Mouse (Mus musculus) kidney, adult 2 months (tissue): ENCODE data around the gene Ttll1.

Source experiments
- CTCF ChIP-seq: fragments of 200-500 bp; conservative IDR thresholded peaks from 2 replicates; pipeline ENCODE4 v1.5.1; 2011; ENCODE audit warnings: low read depth, mild to moderate bottlenecking, control low read depth, low read length, moderate library complexity, mixed read lengths; ENCODE audit not compliant: insufficient read depth, insufficient read length
- POLR2A ChIP-seq: fragments of 200-500 bp; IDR thresholded peaks from one replicate; pipeline ENCODE4 v1.6.1; 2011; ENCODE audit warnings: low read depth, low read length, control low read depth

DNA sequence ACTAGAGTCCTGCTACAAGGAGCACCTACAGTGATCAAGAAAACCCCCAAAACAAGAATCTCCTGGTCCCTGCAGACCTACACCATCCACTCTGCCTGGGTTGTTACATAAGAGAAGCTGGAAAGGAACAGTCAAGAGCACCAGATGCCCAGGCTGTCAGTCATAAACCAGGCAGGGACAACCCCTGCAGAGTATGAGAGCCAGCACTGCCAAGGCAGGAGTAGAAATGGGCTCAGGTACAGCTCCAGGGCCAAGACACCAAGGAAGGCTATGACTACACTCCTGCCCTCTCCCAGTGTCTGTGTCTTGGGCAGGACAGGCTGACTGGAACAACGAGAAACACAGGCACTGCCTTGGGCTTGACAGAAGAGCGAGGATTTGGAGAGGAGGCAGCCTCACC lies 39.4 kb upstream of the Ttll1 start:
- TF ChIP-seq CTCF (no peak), POLR2A (no peak)
